Mouse (Mus musculus) midbrain, embryonic 11.5 days (tissue): Measurements from ENCODE around the gene Opcml. TPM values are rescaled to one million over a fixed set of nuclear protein-coding genes. Genes with fewer than 3 reads are reported as not detected.
A peak's percentile ranks its signal among the peaks of the same experiment; 100 is the strongest.

Experiments
- ATAC-seq: fragments of 200-750 bp; cut with Nextera tagmentation; 2 replicates; pipeline ENCODE4 v1.8.0; 2017; ENCODE audit warnings: moderate TSS enrichment, moderate library complexity; ENCODE audit not compliant: low FRiP score
- DNase-seq: peaks from one replicate; pipeline ENCODE4 v3.0.0; 2015; ENCODE audit warnings: low spot score; ENCODE audit errors: missing footprints
- H3K27ac ChIP-seq: fragments of 300-500 bp; sonication (generic); 2 replicates; pipeline ENCODE4 v1.5.1; 2014; ENCODE audit warnings: low read depth, low read length
- H3K27me3 ChIP-seq: fragments of 300-500 bp; sonication (generic); 2 replicates; pipeline ENCODE4 v1.6.1; 2014; ENCODE audit warnings: mild to moderate bottlenecking, low read length, moderate library complexity, mixed read lengths; ENCODE audit not compliant: control insufficient read depth, insufficient read depth
- H3K36me3 ChIP-seq: fragments of 300-500 bp; sonication (generic); 2 replicates; pipeline ENCODE4 v1.6.1; 2014; ENCODE audit warnings: mild to moderate bottlenecking, low read length, moderate library complexity, mixed read lengths; ENCODE audit not compliant: control insufficient read depth, insufficient read depth
- H3K4me1 ChIP-seq: fragments of 300-500 bp; sonication (generic); 2 replicates; pipeline ENCODE4 v1.6.1; 2014; ENCODE audit warnings: low read length; ENCODE audit not compliant: control insufficient read depth, insufficient read depth
- H3K4me2 ChIP-seq: fragments of 300-500 bp; sonication (generic); 2 replicates; pipeline ENCODE4 v1.6.1; 2014; ENCODE audit warnings: mild to moderate bottlenecking, moderate library complexity
- H3K4me3 ChIP-seq: fragments of 300-500 bp; sonication (generic); 2 replicates; pipeline ENCODE4 v1.5.1; 2014; ENCODE audit warnings: low read depth, low read length
- H3K9ac ChIP-seq: fragments of 300-500 bp; sonication (generic); 2 replicates; pipeline ENCODE4 v1.6.1; 2014; ENCODE audit warnings: low read length
- H3K9me3 ChIP-seq: fragments of 300-500 bp; sonication (generic); 2 replicates; pipeline ENCODE4 v1.6.1; 2016; ENCODE audit warnings: low read length; ENCODE audit not compliant: control insufficient read depth
- WGBS: fragments of 180-500 bp; shearing (Covaris S2); extraction: QIAGEN DNeasy Blood & Tissue Kit; methylation state at CpG from one replicate; pipeline ENCODE4 v1.1.7; 2014; 5-methylcytosine and 5-hydroxymethylcytosine counted together
- polyA plus RNA-seq: library from polyadenylated mRNA; unstranded; fragments of >200 nt; fragmentation: Nextera tagmentation; extraction: Ambion mirVana; gene quantifications from 2 replicates; pipeline ENCODE4 v1.2.1, GENCODE M21; 2014

Opcml gene
- polyA plus RNA-seq, 1 experiment from 2014 or later, result 3.2 TPM

- no peak for DNase-seq
- Histone ChIP-seq H3K27ac (no peak overlapping the region), H3K9ac (no peak overlapping the region), H3K9me3 (no peaks in the 10 kb centered on the region), H3K27me3 (no peaks in the 10 kb centered on the region), H3K4me3 (no peak overlapping the region), H3K36me3 (no peaks in the 10 kb centered on the region), H3K4me1 (no peaks in the 10 kb centered on the region), H3K4me2 (no peak overlapping the region)
- no peak for ATAC-seq
Observed at GRCm38 (mm10) chr9:28354978-28355377, 564.4 kb downstream of the Opcml start.

GRCm38 (mm10) chr9:28357946-28358345 is 567.4 kb downstream of the Opcml start:
- ATAC-seq (no peak), DNase-seq (no peak)
- Histone ChIP-seq H3K4me3 (no peak overlapping the region), H3K4me2 (no peak overlapping the region), H3K27me3 (no peaks in the 10 kb centered on the region), H3K27ac (no peak overlapping the region), H3K9me3 (no peaks in the 10 kb centered on the region), H3K9ac (no peak overlapping the region), H3K36me3 (no peaks in the 10 kb centered on the region), H3K4me1 (no peaks in the 10 kb centered on the region)
- 79% methylated on average over 3 of the region's 3 CpGs for WGBS

GRCm38 (mm10) chr9:28360691-28361090 is 570.1 kb downstream of the Opcml start:
- ATAC-seq, result no peak
- no peak overlapping the region for H3K27ac ChIP-seq

GRCm38 (mm10) chr9:28364473-28365159 is 574.0 kb downstream of the Opcml start:
- Histone ChIP-seq H3K9ac (no peak overlapping the region), H3K4me2 (no peak overlapping the region), H3K9me3 (no peaks in the 10 kb centered on the region), H3K4me1 (no peaks in the 10 kb centered on the region), H3K27ac (no peak overlapping the region), H3K4me3 (no peak overlapping the region), H3K27me3 (no peaks in the 10 kb centered on the region), H3K36me3 (no peaks in the 10 kb centered on the region)
- DNase-seq (peak; percentile 49), ATAC-seq (no peak)
- WGBS, result 80% methylated on average over 10 of the region's 10 CpGs

More at GRCm38 (mm10) chr9:28360691-28361090, 570.1 kb downstream of the Opcml start:
- Histone ChIP-seq H3K4me2 (no peak overlapping the region), H3K4me1 (no peaks in the 10 kb centered on the region), H3K36me3 (no peaks in the 10 kb centered on the region), H3K4me3 (no peak overlapping the region), H3K9me3 (no peaks in the 10 kb centered on the region), H3K27me3 (no peaks in the 10 kb centered on the region), H3K9ac (no peak overlapping the region)
- DNase-seq, result peak; percentile 21
- 95% methylated on average over 2 of the region's 2 CpGs for WGBS

GRCm38 (mm10) chr9:28365160-28365473 is 574.5 kb downstream of the Opcml start:
- H3K27me3 ChIP-seq, result no peaks in the 10 kb centered on the region
- DNase-seq, result no peak

GRCm38 (mm10) chr9:28386527-28387175 is 596.1 kb downstream of the Opcml start:
- peak; percentile 79 for DNase-seq
- no peak overlapping the region for H3K4me3 ChIP-seq
- 57% methylated on average over 5 of the region's 5 CpGs for WGBS
- no peaks in the 10 kb centered on the region for H3K27me3 ChIP-seq
- no peak overlapping the region for H3K27ac ChIP-seq
- H3K36me3 ChIP-seq, result no peaks in the 10 kb centered on the region
- H3K9ac ChIP-seq, result no peak overlapping the region
- H3K9me3 ChIP-seq, result no peaks in the 10 kb centered on the region
- no peaks in the 10 kb centered on the region for H3K4me1 ChIP-seq
- no peak for ATAC-seq
- no peak overlapping the region for H3K4me2 ChIP-seq

More at GRCm38 (mm10) chr9:28365160-28365473, 574.5 kb downstream of the Opcml start:
- 79% methylated on average over 2 of the region's 2 CpGs for WGBS
- ATAC-seq, result no peak
- Histone ChIP-seq H3K27ac (no peak overlapping the region), H3K4me2 (no peak overlapping the region), H3K9me3 (no peaks in the 10 kb centered on the region), H3K9ac (no peak overlapping the region), H3K4me3 (no peak overlapping the region), H3K36me3 (no peaks in the 10 kb centered on the region), H3K4me1 (no peaks in the 10 kb centered on the region)

- no peak overlapping the region for H3K4me2 ChIP-seq
- no peaks in the 10 kb centered on the region for H3K9me3 ChIP-seq
- no peaks in the 10 kb centered on the region for H3K4me1 ChIP-seq
- H3K9ac ChIP-seq, result no peak overlapping the region
- H3K36me3 ChIP-seq, result no peaks in the 10 kb centered on the region
- WGBS, result 53% methylated on average over 3 of the region's 3 CpGs
- no peak overlapping the region for H3K4me3 ChIP-seq
- ATAC-seq (no peak), DNase-seq (no peak)
- no peak overlapping the region for H3K27ac ChIP-seq
- H3K27me3 ChIP-seq, result no peaks in the 10 kb centered on the region
Observed at GRCm38 (mm10) chr9:28395222-28395621, 604.6 kb downstream of the Opcml start.

GRCm38 (mm10) chr9:28395638-28396037 is 605.1 kb downstream of the Opcml start:
- no peaks in the 10 kb centered on the region for H3K27me3 ChIP-seq
- no peaks in the 10 kb centered on the region for H3K4me1 ChIP-seq
- ATAC-seq (no peak), DNase-seq (no peak)
- H3K4me3 ChIP-seq, result no peak overlapping the region
- no peaks in the 10 kb centered on the region for H3K36me3 ChIP-seq
- H3K9me3 ChIP-seq, result no peaks in the 10 kb centered on the region
- WGBS, result 88% methylated on average over 3 of the region's 3 CpGs
- no peak overlapping the region for H3K9ac ChIP-seq
- H3K4me2 ChIP-seq, result no peak overlapping the region
- H3K27ac ChIP-seq, result no peak overlapping the region

GRCm38 (mm10) chr9:28402770-28403650 is 612.4 kb downstream of the Opcml start:
- DNase-seq (peak; percentile 95), ATAC-seq (peak; percentile 94)
- H3K27me3 ChIP-seq, result peaks cover 11% of the 10 kb centered on the region; the same call in 1 of the 2 replicates
- peak overlapping the region; percentile 63 for H3K9ac ChIP-seq
- no peaks in the 10 kb centered on the region for H3K9me3 ChIP-seq
- peak overlapping the region; percentile 49 for H3K4me3 ChIP-seq
- no peaks in the 10 kb centered on the region for H3K4me1 ChIP-seq
- peak overlapping the region; percentile 92 for H3K4me2 ChIP-seq
- WGBS, result under 1% methylated on average over 50 of the region's 56 CpGs
- H3K36me3 ChIP-seq, result no peaks in the 10 kb centered on the region
- no peak overlapping the region for H3K27ac ChIP-seq
